Mouse (Mus musculus) intestine, postnatal 0 days (tissue): ENCODE data around the gene Invs. TPM values are rescaled to one million over a fixed set of nuclear protein-coding genes. Genes with fewer than 3 reads are reported as not detected.

Experiments
- ATAC-seq: fragments of 200-750 bp; cut with Nextera tagmentation; 2 replicates; pipeline ENCODE4 v1.8.0; 2017; ENCODE audit warnings: mild to moderate bottlenecking, moderate TSS enrichment, moderate library complexity
- H3K27ac ChIP-seq: fragments of 300-500 bp; sonication (generic); 2 replicates; pipeline ENCODE4 v1.5.1; 2014; ENCODE audit warnings: mild to moderate bottlenecking, low read depth, low read length, moderate library complexity
- H3K27me3 ChIP-seq: fragments of 300-500 bp; sonication (generic); replicated peaks from 2 replicates; pipeline ENCODE4 v1.6.1; 2014; ENCODE audit warnings: low read length, mixed read lengths; ENCODE audit not compliant: control insufficient read depth, insufficient read depth
- H3K36me3 ChIP-seq: fragments of 300-500 bp; sonication (generic); 2 replicates; pipeline ENCODE4 v1.6.1; 2014; ENCODE audit warnings: mild to moderate bottlenecking, moderate library complexity; ENCODE audit not compliant: control insufficient read depth, insufficient read depth
- H3K4me1 ChIP-seq: fragments of 300-500 bp; sonication (generic); replicated peaks from 2 replicates; pipeline ENCODE4 v1.6.1; 2014; ENCODE audit warnings: antibody characterized with exemption, low read length, mixed read lengths; ENCODE audit not compliant: control insufficient read depth, insufficient read depth
- H3K4me2 ChIP-seq: fragments of 300-500 bp; sonication (generic); replicated peaks from 2 replicates; pipeline ENCODE4 v1.6.1; 2014; ENCODE audit warnings: low read depth, mild to moderate bottlenecking, moderate library complexity
- H3K4me3 ChIP-seq: fragments of 300-500 bp; sonication (generic); 2 replicates; pipeline ENCODE4 v1.5.1; 2014; ENCODE audit warnings: low read depth, low read length
- H3K9ac ChIP-seq: fragments of 300-500 bp; sonication (generic); 2 replicates; pipeline ENCODE4 v1.6.1; 2014; ENCODE audit warnings: mild to moderate bottlenecking, low read depth, low read length
- H3K9me3 ChIP-seq: fragments of 300-500 bp; sonication (generic); 2 replicates; pipeline ENCODE4 v1.6.1; 2016; ENCODE audit warnings: mixed run types; ENCODE audit not compliant: control insufficient read depth
- CTCF ChIP-seq: sonication (generic); IDR thresholded peaks from 2 replicates; pipeline ENCODE4 v1.5.1; 2016; ENCODE audit warnings: low read depth, mild to moderate bottlenecking, control low read depth, antibody characterized with exemption, moderate library complexity
- WGBS: fragments of 180-500 bp; shearing (Covaris S2); extraction: QIAGEN DNeasy Blood & Tissue Kit; methylation state at CpG from one replicate; pipeline ENCODE4 v1.1.7; 2014; 5-methylcytosine and 5-hydroxymethylcytosine counted together
- polyA plus RNA-seq: library from polyadenylated mRNA; unstranded; fragments of >200 nt; fragmentation: Nextera tagmentation; extraction: Ambion mirVana; gene quantifications from 2 replicates; pipeline ENCODE4 v1.2.1, GENCODE M21; 2015

Invs gene
- polyA plus RNA-seq, 1 experiment from 2014 or later: 1.8 TPM

GRCm38 (mm10) chr4:48314814-48315213 lies 35.3 kb downstream of the Invs start:
- 59% methylated on average over 3 of the region's 3 CpGs for WGBS
- Histone ChIP-seq H3K9ac (no peak overlapping the region), H3K27me3 (no peaks in the 10 kb centered on the region), H3K4me2 (no peak overlapping the region), H3K4me3 (no peak overlapping the region), H3K36me3 (no peaks in the 10 kb centered on the region), H3K27ac (peak overlapping the region; percentile 46; the same call in 1 of the 2 replicates), H3K4me1 (no peaks in the 10 kb centered on the region), H3K9me3 (no peaks in the 10 kb centered on the region)
- no peak for TF ChIP-seq CTCF
- peak; percentile 94 for ATAC-seq

- no peak overlapping the region for H3K4me2 ChIP-seq
- no peak overlapping the region for H3K9ac ChIP-seq
- H3K4me1 ChIP-seq: no peaks in the 10 kb centered on the region
- ATAC-seq: no peak
- TF ChIP-seq CTCF: peak; percentile 36
- no peaks in the 10 kb centered on the region for H3K36me3 ChIP-seq
- no peak overlapping the region for H3K4me3 ChIP-seq
- H3K27ac ChIP-seq: no peak overlapping the region
- WGBS: 93% methylated on average over 3 of the region's 3 CpGs
- no peaks in the 10 kb centered on the region for H3K9me3 ChIP-seq
- H3K27me3 ChIP-seq: no peaks in the 10 kb centered on the region
Measured at GRCm38 (mm10) chr4:48316036-48316435, 36.5 kb downstream of the Invs start.

- no peak for TF ChIP-seq CTCF
Measured at GRCm38 (mm10) chr4:48321276-48321675, 41.7 kb downstream of the Invs start.

GRCm38 (mm10) chr4:48322095-48322494 lies 42.5 kb downstream of the Invs start:
- no peak for ATAC-seq
- H3K36me3 ChIP-seq: no peaks in the 10 kb centered on the region
- H3K27ac ChIP-seq: no peak overlapping the region
- no peak overlapping the region for H3K9ac ChIP-seq
- H3K4me2 ChIP-seq: no peak overlapping the region
- no peak overlapping the region for H3K4me3 ChIP-seq
- H3K9me3 ChIP-seq: no peaks in the 10 kb centered on the region
- H3K27me3 ChIP-seq: no peaks in the 10 kb centered on the region
- WGBS: 24% methylated on average over 1 of the region's 1 CpGs
- H3K4me1 ChIP-seq: no peaks in the 10 kb centered on the region
- TF ChIP-seq CTCF: no peak

More at GRCm38 (mm10) chr4:48321276-48321675, 41.7 kb downstream of the Invs start:
- 67% methylated on average over 1 of the region's 1 CpGs for WGBS
- Histone ChIP-seq H3K4me1 (no peaks in the 10 kb centered on the region), H3K9ac (no peak overlapping the region), H3K4me2 (no peak overlapping the region), H3K9me3 (no peaks in the 10 kb centered on the region), H3K27ac (no peak overlapping the region), H3K4me3 (no peak overlapping the region), H3K36me3 (no peaks in the 10 kb centered on the region), H3K27me3 (no peaks in the 10 kb centered on the region)
- ATAC-seq: no peak

- no peaks in the 10 kb centered on the region for H3K4me1 ChIP-seq
- H3K9ac ChIP-seq: no peak overlapping the region
- H3K36me3 ChIP-seq: no peaks in the 10 kb centered on the region
- H3K4me2 ChIP-seq: no peak overlapping the region
- ATAC-seq: no peak
- H3K27ac ChIP-seq: no peak overlapping the region
- H3K27me3 ChIP-seq: no peaks in the 10 kb centered on the region
- H3K9me3 ChIP-seq: no peaks in the 10 kb centered on the region
- H3K4me3 ChIP-seq: no peak overlapping the region
- TF ChIP-seq CTCF: no peak
Measured at GRCm38 (mm10) chr4:48327192-48327591, 47.6 kb downstream of the Invs start.

GRCm38 (mm10) chr4:48328042-48328441 lies 48.5 kb downstream of the Invs start:
- Histone ChIP-seq H3K9ac (no peak overlapping the region), H3K9me3 (no peaks in the 10 kb centered on the region), H3K4me1 (no peaks in the 10 kb centered on the region), H3K27ac (no peak overlapping the region), H3K36me3 (no peaks in the 10 kb centered on the region), H3K4me3 (no peak overlapping the region), H3K27me3 (no peaks in the 10 kb centered on the region), H3K4me2 (no peak overlapping the region)
- ATAC-seq: no peak
- 0 out of 2 replicates have a peak, but pooled peaks have one; percentile 25 for TF ChIP-seq CTCF
- WGBS: 63% methylated on average over 2 of the region's 2 CpGs
